Mouse (Mus musculus) granulocyte monocyte progenitor cell, adult 5-6 weeks (primary cell): ENCODE data around the gene D8Ertd738e. TPM values are rescaled to one million over a fixed set of nuclear protein-coding genes. Genes with fewer than 3 reads are reported as not detected.
A peak's percentile ranks its signal among the peaks of the same experiment; 100 is the strongest.

Experiments
- ATAC-seq: replicated peaks from 2 replicates; pipeline ENCODE4 v1.8.0; 2016; ENCODE audit warnings: mild to moderate bottlenecking, moderate TSS enrichment, inconsistent platforms; ENCODE audit not compliant: poor library complexity, severe bottlenecking
- total RNA-seq, 2 experiments: library from RNA; stranded (forward) in 1 of 2; stranded (reverse) in 1 of 2; fragments of 200-712, 200-1000 nt in 1 of 2; fragments of >200 nt in 1 of 2; fragmentation: Nextera tagmentation in 1 of 2; gene quantifications; 2 replicates each; pipeline ENCODE4 v1.2.3; 2014 to 2017

D8Ertd738e gene
- 145 and 151 TPM in 2 replicates for total RNA-seq (2014; fragmentation: Nextera tagmentation)
- total RNA-seq (2017): 66.2 and 88.3 TPM in 2 replicates

- peak; percentile 97 for ATAC-seq
Observed at GRCm38 (mm10) chr8:84249257-84250170, at the start of gene D8Ertd738e. TSS of gene D8Ertd738e (minus strand) at chr8:84249719.

- no peak for ATAC-seq
Observed at GRCm38 (mm10) chr8:84297029-84297785, 47.7 kb upstream of the D8Ertd738e start.

GRCm38 (mm10) chr8:84291688-84292087 lies 42.2 kb upstream of the D8Ertd738e start:
- peak; percentile 27; the same call in 1 of the 2 replicates for ATAC-seq

- no peak for ATAC-seq
Observed at GRCm38 (mm10) chr8:84291086-84291485, 41.6 kb upstream of the D8Ertd738e start.

GRCm38 (mm10) chr8:84288892-84289291 lies 39.4 kb upstream of the D8Ertd738e start:
- ATAC-seq: peak; percentile 50

GRCm38 (mm10) chr8:84285665-84286064 lies 36.1 kb upstream of the D8Ertd738e start:
- peak; percentile 82 for ATAC-seq

- ATAC-seq: no peak
Observed at GRCm38 (mm10) chr8:84284608-84285063, 35.1 kb upstream of the D8Ertd738e start.

- no peak for ATAC-seq
Observed at GRCm38 (mm10) chr8:84280777-84281176, 31.3 kb upstream of the D8Ertd738e start.

- peak; percentile 74 for ATAC-seq
Observed at GRCm38 (mm10) chr8:84276447-84276846, 26.9 kb upstream of the D8Ertd738e start.

- no peak for ATAC-seq
Observed at GRCm38 (mm10) chr8:84273968-84274367, 24.4 kb upstream of the D8Ertd738e start.

GRCm38 (mm10) chr8:84272302-84272701 lies 22.8 kb upstream of the D8Ertd738e start:
- no peak for ATAC-seq

GRCm38 (mm10) chr8:84269950-84270773 lies 20.6 kb upstream of the D8Ertd738e start, which contains the start of gene Ccdc130:
TSS of gene Ccdc130 (minus strand) at chr8:84270380.
- peak; percentile 95 for ATAC-seq

- no peak for ATAC-seq
Observed at GRCm38 (mm10) chr8:84261098-84261497, 11.6 kb upstream of the D8Ertd738e start.

GRCm38 (mm10) chr8:84256822-84257610 lies 7.5 kb upstream of the D8Ertd738e start, which contains the start of gene Mri1:
TSS of gene Mri1 (minus strand) at chr8:84257326.
- ATAC-seq: peak; percentile 74

- peak; percentile 52 for ATAC-seq
Observed at GRCm38 (mm10) chr8:84256458-84256821, 6.9 kb upstream of the D8Ertd738e start.

GRCm38 (mm10) chr8:84255858-84256257 lies 6.3 kb upstream of the D8Ertd738e start:
- 0 out of 2 replicates have a peak, but pooled peaks have one; percentile 16 for ATAC-seq

GRCm38 (mm10) chr8:84241821-84242220 lies 7.7 kb downstream of the D8Ertd738e start:
- no peak for ATAC-seq

GRCm38 (mm10) chr8:84241167-84241566 lies 8.4 kb downstream of the D8Ertd738e start:
- ATAC-seq: no peak
